Mouse (Mus musculus) cerebellum, adult 9-10 months (tissue): ENCODE measurements around the gene Ugt1a6b.
"Not testable (repeated sequence)": the region's sequence is repeated elsewhere in the genome, so short reads cannot be mapped to it uniquely, and the experiment has no call there.

Experiments used
- DNase-seq: peaks from one replicate; pipeline ENCODE4 v3.0.0; 2022

The Ugt1a6b gene

DNA sequence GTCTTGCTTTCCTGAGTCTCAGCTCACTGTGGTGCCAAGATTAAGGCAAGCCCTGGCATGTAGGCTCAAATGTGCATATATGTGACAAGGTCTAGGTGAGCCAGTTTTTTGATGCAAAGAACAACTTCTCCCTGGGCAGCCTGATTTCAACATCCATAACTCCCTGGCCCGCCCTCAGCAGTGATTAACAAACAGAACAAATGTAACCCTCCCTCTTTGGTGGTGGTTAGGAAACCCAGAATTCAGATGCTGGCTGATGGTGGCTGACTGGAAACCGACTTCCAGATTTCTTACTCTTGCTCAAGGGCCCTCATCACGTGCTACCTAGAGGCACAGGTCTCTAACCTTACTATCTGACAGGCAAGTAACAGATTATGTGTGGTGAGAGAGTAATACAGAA lies at the start of gene Ugt1a6b:
TSS of gene Ugt1a6b (plus strand) at position 234 of the 400 bp plus-strand sequence.
- not testable (repeated sequence) for DNase-seq

- DNase-seq: no peak
Observed at GRCm38 (mm10) chr1:88055088-88055487, 48.0 kb upstream of the Ugt1a6b start, which contains the start of gene Ugt1a10. Gene Ugt1a10, plus strand, starts transcription at chr1:88055388.

DNA sequence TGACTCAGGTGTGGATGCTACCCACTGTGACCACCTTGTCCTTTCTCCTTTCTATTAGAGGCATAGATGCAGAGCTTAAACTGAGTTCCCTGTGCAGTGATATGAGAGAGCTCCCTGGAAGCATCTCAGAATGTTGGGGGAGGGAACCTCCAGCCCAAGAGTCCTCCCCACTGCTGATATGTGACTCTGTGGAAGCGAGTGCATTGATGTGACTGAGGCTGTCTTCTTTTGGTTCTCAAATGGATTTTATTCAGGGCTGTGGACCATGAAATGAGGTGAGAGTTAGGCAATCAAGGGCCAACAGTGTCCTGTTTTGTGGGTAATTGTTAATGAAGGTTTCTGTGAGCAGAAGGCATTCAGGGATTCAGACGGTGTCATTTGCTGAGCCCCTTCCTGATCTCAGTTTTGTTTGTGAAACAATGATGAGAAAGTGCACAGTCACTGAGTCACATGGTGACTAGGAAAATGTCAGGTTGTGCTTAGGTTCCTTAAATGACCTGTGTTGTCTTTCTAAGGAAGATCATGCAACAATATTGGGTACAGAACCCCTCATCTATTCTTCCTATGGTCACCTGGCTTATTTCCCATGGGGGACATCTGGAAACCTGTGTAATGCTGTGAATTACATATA lies 36.5 kb upstream of the Ugt1a6b start:
- DNase-seq: not testable (repeated sequence)

DNA sequence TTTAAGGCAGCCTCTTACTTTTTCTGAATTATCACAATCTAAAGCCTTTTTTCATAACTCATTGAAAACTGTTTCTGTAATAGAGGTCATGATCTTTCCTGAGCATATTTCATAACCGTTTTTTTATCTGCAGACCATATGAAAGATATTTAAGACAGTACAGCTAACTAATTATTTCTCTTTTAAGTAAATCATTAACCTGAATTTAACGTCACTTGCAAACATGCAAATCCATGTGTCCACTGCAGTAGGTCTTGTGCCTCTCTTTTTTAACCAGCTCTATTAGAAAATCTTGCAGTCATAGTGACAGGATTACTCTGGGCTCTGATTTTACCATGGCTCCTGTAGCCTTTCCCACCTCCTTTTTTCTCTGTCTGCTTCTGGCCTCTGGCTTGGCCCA lies 32.6 kb upstream of the Ugt1a6b start, which contains the start of gene Ugt1a9:
TSS of gene Ugt1a9 (plus strand) at position 306 of the 400 bp plus-strand sequence.
- no peak for DNase-seq

DNA sequence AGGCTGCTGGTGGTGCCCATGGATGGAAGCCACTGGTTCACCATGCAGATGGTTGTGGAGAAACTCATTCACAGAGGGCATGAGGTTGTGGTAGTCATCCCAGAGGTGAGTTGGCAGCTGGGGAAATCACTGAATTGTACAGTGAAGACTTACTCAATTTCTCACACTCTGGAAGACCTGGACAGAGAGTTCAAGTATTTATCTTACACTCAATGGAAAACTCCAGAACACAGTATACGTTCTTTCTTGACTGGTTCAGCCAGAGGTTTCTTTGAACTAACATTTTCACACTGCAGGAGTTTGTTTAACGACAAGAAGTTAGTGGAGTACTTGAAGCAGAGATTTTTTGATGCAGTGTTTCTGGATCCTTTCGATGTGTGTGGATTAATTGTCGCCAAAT lies 32.1 kb upstream of the Ugt1a6b start:
- DNase-seq: no peak

DNA sequence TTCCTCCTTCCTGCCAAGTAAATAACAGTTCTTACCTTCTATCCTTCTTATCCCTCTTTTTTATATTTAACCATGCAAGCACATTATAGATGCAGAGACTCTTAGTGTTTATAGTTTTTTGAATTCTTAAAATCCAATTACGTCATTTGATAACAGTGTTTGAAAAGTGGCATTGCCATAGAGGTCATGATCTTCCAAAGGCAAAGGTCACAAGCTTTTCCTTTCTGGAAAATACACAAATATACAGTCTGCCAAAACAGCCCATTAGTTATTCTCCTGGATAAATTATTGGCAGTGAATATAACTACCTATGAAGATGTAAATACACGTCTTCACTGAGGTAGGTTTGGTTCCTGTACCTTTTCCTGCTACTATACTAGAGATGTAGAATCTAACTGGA lies 28.6 kb upstream of the Ugt1a6b start:
- DNase-seq: no peak

- DNase-seq: no peak
Observed at GRCm38 (mm10) chr1:88077128-88077527, 25.9 kb upstream of the Ugt1a6b start.

DNA sequence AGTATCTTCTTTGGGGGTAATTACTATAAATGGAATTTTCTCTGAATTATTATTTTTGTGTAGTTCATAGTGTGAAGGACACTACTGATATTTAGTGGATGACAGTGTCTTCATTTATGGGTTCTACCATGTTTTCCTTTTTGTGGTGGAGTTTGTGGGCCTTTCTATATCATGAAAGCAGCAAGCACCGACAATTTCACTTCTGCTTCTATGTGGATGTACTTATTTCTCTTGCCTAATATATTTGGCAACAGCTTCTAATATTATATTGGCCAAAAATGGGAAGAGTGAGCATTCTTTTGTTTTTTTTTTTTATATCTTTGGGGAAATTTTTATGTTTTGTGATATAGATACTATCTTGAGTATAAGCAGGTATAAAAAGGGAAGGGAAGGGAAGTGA lies 21.4 kb upstream of the Ugt1a6b start:
- no peak for DNase-seq

DNA sequence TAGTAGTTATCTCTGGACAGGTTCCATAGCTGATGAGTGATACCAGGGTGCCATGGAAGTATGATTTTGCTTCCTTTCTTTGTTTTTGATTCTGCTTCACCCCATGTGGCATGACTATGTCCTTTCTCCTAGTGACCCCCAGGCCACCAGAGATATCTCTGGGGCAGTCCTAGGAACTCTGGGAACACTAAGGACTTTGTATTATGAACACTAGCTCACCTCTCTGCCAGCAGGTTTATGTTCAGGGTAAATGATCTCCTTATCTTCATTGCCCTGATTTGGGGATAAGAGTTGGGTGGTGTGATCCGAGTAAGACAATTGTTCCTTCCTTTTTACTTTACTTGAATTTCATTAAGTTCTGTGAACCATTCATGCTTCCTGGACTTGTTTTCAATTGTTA lies 16.9 kb upstream of the Ugt1a6b start:
- no peak for DNase-seq

GRCm38 (mm10) chr1:88087513-88087912 lies 15.5 kb upstream of the Ugt1a6b start, which contains the start of gene Ugt1a8:
Gene Ugt1a8, plus strand, starts transcription at chr1:88087813.
- DNase-seq: no peak

DNA sequence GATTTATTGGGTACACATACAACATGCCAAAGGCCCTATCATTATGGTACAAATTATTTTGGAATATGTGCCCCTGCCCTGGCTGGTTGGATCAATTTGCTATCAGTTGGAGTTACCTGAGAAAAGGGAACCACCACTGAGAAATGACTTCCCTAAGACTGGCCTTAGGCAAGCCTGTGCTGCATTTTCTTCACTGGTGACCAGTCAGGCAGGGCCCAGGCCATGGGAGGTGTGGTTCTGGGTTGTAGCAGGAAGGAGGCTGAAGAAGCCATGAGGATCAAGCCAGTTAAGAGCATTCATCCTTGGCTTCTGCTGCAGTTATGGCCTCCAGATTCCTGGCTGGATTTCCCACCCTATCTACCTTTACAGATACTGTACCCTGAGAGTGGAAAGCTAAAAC lies 10.7 kb upstream of the Ugt1a6b start:
- DNase-seq: no peak

- DNase-seq: not testable (repeated sequence)
Observed at GRCm38 (mm10) chr1:88094270-88094676, 8.8 kb upstream of the Ugt1a6b start.

DNA sequence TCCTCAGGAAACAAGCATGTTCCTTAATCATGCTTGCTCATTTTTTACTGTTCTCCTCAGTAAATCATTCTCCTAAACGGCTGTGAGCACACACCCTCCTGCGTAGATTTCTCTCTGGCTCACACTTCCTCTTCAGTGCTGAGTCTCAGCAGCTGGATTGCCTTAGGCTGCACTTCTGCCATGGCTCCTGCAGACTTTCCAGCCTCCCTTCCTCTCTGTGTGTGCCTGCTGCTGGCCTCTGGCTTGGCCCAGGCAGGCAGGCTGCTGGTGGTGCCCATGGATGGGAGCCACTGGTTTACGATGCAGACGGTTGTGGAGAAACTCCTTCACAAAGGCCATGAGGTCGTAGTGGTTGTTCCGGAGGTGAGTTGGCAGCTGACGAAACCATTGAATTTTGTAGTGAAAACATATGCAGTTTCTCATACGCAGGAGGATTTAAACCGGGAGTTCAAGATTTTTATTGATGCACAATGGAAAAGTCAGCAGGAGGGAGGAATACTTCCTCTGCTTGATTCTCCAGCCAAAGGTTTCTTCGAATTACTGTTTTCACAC lies 8.0 kb upstream of the Ugt1a6b start, which contains the start of gene Ugt1a7c:
TSS of gene Ugt1a7c (plus strand) at position 122 of the 552 bp plus-strand sequence.
- DNase-seq: no peak

- not testable (repeated sequence) for DNase-seq
Observed at GRCm38 (mm10) chr1:88098546-88098945, 4.5 kb upstream of the Ugt1a6b start.

GRCm38 (mm10) chr1:88099691-88100090 lies 3.4 kb upstream of the Ugt1a6b start:
- not testable (repeated sequence) for DNase-seq

DNA sequence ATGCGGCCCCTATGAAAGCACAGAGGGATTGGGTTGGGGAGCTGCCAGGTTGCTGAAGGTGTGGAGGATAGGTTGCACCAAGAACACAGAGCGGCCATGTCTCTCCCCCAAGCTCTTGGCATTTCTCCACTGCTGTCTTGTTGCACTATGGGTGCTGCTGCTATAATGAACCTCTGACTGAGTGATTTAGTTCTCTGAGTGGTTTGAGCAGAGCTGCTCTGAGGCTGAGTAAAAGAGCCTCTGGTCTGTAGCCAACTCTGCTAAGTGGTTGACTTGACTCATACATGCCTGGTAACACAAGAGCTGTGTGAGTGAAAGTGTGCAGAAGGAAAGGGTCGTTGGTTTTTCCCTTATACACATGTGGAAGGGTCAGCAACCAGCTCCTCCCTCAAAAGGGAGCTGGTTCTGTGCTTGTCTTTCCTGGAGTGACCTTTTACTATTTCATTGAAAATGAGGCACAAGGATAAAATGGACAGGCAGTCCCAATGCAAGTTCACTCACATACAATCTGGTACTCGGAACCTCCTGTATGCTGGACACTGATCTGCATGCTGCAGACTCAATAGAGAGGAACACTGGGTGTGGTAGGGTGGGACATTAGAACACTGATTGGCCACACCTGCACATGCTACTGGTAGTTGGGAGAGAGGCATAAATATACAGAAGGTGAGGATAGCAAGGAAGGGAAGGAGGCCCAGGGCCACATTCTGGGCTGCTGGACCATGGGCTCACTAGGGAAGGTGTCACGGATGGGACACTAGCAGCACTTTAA lies 831 bp downstream of the Ugt1a6b start:
- DNase-seq: not testable (repeated sequence)

DNA sequence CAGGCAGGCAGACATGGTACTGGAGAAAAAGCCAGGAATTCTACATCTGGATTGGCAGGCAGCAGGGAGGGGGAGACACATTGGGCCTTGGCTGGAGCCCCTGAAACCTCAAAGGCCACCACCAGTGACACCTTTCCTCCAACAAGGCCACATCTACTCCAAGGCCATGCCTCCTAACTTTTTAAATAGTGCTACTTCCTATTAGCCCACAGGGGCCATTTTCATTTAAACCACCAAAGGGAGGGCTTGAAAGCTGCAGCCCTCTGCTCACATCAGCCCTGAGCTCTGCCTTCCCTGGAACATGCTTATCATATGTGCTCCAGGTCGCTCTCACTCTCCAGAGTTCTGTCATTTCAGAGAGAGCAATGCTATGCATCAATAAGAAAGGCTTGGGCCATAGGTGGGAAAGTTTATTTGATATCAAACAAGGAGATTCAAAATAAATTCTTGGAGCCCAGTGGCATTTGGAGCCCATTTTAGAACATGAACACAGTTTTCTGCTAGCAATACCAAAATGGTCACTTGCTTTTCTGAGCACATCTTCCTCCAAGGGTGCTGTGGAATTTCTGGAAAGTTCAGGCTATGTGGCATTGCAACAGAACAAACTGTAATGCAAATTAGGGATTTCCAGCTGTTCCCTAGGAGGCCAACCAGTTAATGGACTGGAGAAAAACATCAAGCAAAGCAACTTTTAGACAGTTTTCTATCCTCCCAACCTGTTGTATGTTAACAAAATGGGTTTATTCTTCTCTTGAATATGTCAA lies 1.8 kb downstream of the Ugt1a6b start:
- DNase-seq: no peak

DNA sequence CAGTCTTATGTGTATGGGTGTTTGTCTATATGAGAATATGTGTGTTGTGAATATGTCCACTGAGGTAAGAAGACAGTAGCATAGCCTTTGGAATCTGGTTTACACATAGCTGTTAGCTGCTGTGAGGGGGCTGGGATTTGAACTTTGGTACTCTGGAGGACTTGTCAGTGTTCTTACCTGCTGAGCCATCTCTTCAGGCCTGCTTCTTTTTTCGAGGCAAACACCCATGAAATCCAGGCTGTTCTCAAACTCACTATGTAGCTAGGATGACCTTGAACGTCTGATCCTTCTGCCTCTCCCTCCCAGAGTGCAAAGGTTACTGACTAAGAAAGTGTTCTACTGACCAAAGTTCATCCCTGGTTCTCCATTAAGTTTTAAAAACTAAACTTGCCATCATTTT lies 2.6 kb downstream of the Ugt1a6b start:
- DNase-seq: no peak

DNA sequence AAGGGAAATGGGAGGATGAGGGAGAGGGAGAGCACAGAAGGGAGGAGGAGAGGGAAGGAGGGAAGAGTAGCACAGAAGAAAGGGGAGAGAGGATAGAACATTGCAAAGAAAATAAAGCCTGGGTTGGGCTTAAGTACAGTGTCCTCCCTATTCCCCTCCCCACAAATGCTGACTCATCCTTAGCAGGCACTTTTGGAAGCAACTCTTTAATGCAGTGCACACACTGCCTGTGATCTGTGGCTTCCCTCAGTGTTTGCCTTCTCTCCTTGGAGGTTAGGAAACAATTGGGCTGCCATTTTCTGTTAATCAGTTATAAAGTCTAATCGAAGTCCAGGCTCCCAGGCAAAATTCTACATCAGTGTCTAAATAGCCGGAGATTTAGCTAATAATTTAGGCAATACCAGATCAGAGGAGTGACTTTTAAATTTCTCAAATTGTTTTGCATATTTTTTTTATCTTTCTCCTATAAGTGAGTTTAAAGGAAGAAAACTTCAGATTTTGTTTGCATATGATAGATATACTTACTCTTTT lies 6.0 kb downstream of the Ugt1a6b start:
- not testable (repeated sequence) for DNase-seq

DNA sequence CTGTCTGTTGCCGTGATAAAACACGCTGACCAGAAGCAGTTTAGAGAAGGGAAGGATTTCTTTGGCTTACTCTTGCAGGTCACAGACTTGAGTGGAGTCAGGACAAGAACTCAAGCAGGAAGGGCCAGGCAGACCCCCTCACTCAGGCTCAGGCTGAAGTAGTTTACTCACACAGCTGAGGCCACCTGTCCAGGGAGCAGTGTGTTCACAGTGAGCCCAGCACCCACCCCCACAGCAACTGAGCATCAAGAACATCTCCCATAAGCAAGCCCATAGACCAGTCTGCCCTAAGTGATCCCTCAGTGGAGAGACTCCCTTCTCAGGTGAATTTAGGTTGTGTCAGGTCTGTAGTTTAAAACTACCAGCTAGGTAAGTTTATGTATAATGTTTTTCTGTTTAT lies 6.6 kb downstream of the Ugt1a6b start:
- not testable (repeated sequence) for DNase-seq

DNA sequence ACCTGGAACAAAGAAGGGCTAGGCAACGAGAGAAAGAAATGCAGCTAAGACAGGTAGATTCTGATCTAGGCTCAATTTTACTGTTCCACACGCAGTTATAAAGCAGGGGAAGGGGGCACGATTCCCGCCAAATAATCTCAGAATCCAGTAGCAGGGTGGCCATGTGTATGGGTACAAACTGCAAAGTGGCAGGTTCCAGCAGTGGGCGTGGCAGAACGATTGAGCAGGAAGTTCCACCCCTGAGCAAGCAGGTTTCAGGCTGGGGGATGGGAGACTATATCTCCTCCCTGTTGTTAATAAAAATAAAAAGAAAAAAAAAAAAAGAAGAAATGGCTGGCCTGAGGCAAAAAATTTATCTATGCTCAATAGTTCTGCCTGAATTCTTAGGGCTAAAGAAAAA lies 9.7 kb downstream of the Ugt1a6b start:
- not testable (repeated sequence) for DNase-seq

- DNase-seq: not testable (repeated sequence)
Observed at GRCm38 (mm10) chr1:88120550-88120949, 17.5 kb downstream of the Ugt1a6b start.

DNA sequence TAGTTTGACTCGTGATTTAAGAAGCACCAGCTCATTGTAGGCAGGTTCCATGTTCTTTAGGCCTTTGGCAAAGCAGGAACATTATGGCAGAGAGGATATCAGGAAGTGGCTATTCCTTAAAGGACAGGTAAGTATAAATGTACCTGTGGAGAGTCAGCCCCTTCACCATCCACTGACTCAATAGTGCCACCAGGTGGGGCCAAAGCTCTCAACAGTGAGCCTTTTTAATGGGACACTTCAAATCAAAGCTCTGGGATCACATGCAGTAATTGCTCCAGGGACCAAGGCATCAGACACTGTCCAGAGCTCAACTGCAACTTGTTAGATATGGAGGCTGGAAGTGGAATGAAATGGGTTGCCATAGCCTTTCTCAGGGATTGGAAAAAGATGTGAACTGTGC lies 18.5 kb downstream of the Ugt1a6b start:
- DNase-seq: not testable (repeated sequence)
